Mouse (Mus musculus) bone marrow macrophage, adult 2 months (primary cell): ENCODE measurements around the gene Syne3.

ENCODE experiments used
- CTCF ChIP-seq: IDR thresholded peaks from 2 replicates; pipeline ENCODE4 v1.5.1; 2012; ENCODE audit warnings: low read depth, mild to moderate bottlenecking, low read length, moderate library complexity
- POLR2A ChIP-seq: IDR thresholded peaks from 2 replicates; pipeline ENCODE4 v1.6.1; 2012; ENCODE audit warnings: mild to moderate bottlenecking, low read depth, low read length, borderline replicate concordance

DNA sequence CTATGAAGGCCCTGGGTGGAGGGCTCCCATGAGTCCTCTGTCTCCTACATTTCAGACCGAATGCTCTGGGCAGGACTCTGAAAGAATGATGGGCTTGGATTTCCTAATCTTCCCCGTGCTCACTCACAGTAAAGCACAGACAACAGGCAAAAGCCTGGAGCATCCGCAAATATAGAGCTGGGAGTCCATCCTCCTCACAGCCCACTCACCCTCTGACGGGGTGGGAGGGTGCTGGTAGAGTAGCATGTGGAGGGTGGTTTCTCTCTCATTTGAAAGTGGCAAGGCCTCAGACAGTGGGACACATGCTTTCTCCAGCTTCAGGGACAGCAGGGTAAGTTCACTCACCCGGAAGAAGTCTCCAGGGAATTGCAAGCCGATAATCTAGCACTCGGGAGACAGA lies 123.5 kb downstream of the Syne3 start:
- TF ChIP-seq CTCF: no peak
- no peak for TF ChIP-seq POLR2A
